Mouse (Mus musculus) hindbrain, embryonic 15.5 days (tissue): ENCODE results near the gene Art2b. TPM values are rescaled to one million over a fixed set of nuclear protein-coding genes. Genes with fewer than 3 reads are reported as not detected.

Source experiments
- ATAC-seq: fragments of 200-750 bp; cut with Nextera tagmentation; 2 replicates; pipeline ENCODE4 v1.8.0; 2017; ENCODE audit warnings: low read depth, moderate number of reproducible peaks, moderate TSS enrichment; ENCODE audit not compliant: low FRiP score
- H3K27ac ChIP-seq: fragments of 300-500 bp; sonication (generic); replicated peaks from 2 replicates; pipeline ENCODE4 v1.5.1; 2015; ENCODE audit warnings: mild to moderate bottlenecking, inconsistent platforms
- H3K27me3 ChIP-seq: fragments of 300-500 bp; sonication (generic); 2 replicates; pipeline ENCODE4 v1.6.1; 2015; ENCODE audit warnings: control low read depth, inconsistent platforms
- H3K36me3 ChIP-seq: fragments of 300-500 bp; sonication (generic); 2 replicates; pipeline ENCODE4 v1.6.1; 2015; ENCODE audit warnings: control low read depth, inconsistent platforms
- H3K4me1 ChIP-seq: fragments of 300-500 bp; sonication (generic); replicated peaks from 2 replicates; pipeline ENCODE4 v1.6.1; 2015; ENCODE audit warnings: control low read depth, inconsistent platforms
- H3K4me2 ChIP-seq: fragments of 300-500 bp; sonication (generic); 2 replicates; pipeline ENCODE4 v1.6.1; 2015; ENCODE audit warnings: moderate library complexity, mild to moderate bottlenecking, inconsistent platforms
- H3K4me3 ChIP-seq: fragments of 300-500 bp; sonication (generic); 2 replicates; pipeline ENCODE4 v1.5.1; 2015; ENCODE audit warnings: mild to moderate bottlenecking, inconsistent platforms
- H3K9ac ChIP-seq: fragments of 300-500 bp; sonication (generic); 2 replicates; pipeline ENCODE4 v1.6.1; 2015; ENCODE audit warnings: inconsistent platforms
- H3K9me3 ChIP-seq: fragments of 300-500 bp; sonication (generic); 2 replicates; pipeline ENCODE4 v1.6.1; 2016; ENCODE audit warnings: control low read depth, inconsistent platforms
- WGBS: fragments of 180-500 bp; shearing (Covaris S2); methylation state at CpG from one replicate; pipeline ENCODE4 v1.1.7; 2015; 5-methylcytosine and 5-hydroxymethylcytosine counted together
- polyA plus RNA-seq: library from polyadenylated mRNA; unstranded; fragments of >200 nt; fragmentation: Nextera tagmentation; extraction: Ambion mirVana; gene quantifications from 2 replicates; pipeline ENCODE4 v1.2.1, GENCODE M21; 2015

Gene Art2b
- polyA plus RNA-seq, 1 experiment from 2014 or later = not detected

- Histone ChIP-seq H3K9me3 (no peaks in the 10 kb centered on the region), H3K36me3 (no peaks in the 10 kb centered on the region), H3K4me3 (no peak overlapping the region), H3K4me2 (no peak overlapping the region), H3K27ac (no peak overlapping the region), H3K9ac (no peak overlapping the region), H3K27me3 (no peaks in the 10 kb centered on the region), H3K4me1 (peaks cover 23% of the 10 kb centered on the region; the same call in 1 of the 2 replicates)
- no peak for ATAC-seq
- 38% methylated on average over 10 of the region's 10 CpGs for WGBS
Measured at GRCm38 (mm10) chr7:101535102-101535501, 50.3 kb downstream of the Art2b start.

- Histone ChIP-seq H3K4me2 (no peak overlapping the region), H3K9ac (no peak overlapping the region), H3K27me3 (no peaks in the 10 kb centered on the region), H3K4me3 (no peak overlapping the region), H3K36me3 (no peaks in the 10 kb centered on the region), H3K27ac (no peak overlapping the region), H3K9me3 (no peaks in the 10 kb centered on the region), H3K4me1 (peaks cover 23% of the 10 kb centered on the region; the same call in 1 of the 2 replicates)
- 36% methylated on average over 5 of the region's 5 CpGs for WGBS
- no peak for ATAC-seq
Measured at GRCm38 (mm10) chr7:101534428-101534827, 51.0 kb downstream of the Art2b start.

Other genes starting within 250 kb of the Art2b start
- gene Arap1, start 237.5 kb downstream of the Art2b start, polyA plus RNA-seq = 10.6 and 11.0 TPM in 2 replicates
- gene Gm45837, start 174.7 kb downstream of the Art2b start, polyA plus RNA-seq = not detected in 2 replicates
- 31.3 and 34.8 TPM in 2 replicates for gene Pde2a, start 163.9 kb downstream of the Art2b start, polyA plus RNA-seq
- gene Clpb, start 78.0 kb upstream of the Art2b start, polyA plus RNA-seq = 37.5 and 43.5 TPM in 2 replicates
- 1.5 and 2.3 TPM in 2 replicates for gene Phox2a, start 232.7 kb upstream of the Art2b start, polyA plus RNA-seq